Mouse (Mus musculus) heart, embryonic 11.5 days (tissue): ENCODE data around the gene Olfr15. TPM values are rescaled to one million over a fixed set of nuclear protein-coding genes. Genes with fewer than 3 reads are reported as not detected.

Experiments
- ATAC-seq: fragments of 200-750 bp; cut with Nextera tagmentation; replicated peaks from 2 replicates; pipeline ENCODE4 v1.8.0; 2017; ENCODE audit warnings: moderate library complexity; ENCODE audit not compliant: insufficient number of reproducible peaks, low FRiP score, low TSS enrichment
- H3K27ac ChIP-seq: fragments of 300-500 bp; sonication (generic); 2 replicates; pipeline ENCODE4 v1.5.1; 2014; ENCODE audit warnings: mild to moderate bottlenecking, low read depth, low read length
- H3K27me3 ChIP-seq: fragments of 300-500 bp; sonication (generic); 2 replicates; pipeline ENCODE4 v1.6.1; 2014; ENCODE audit warnings: mild to moderate bottlenecking, low read length, mixed read lengths; ENCODE audit not compliant: control insufficient read depth, insufficient read depth
- H3K36me3 ChIP-seq: fragments of 300-500 bp; sonication (generic); 2 replicates; pipeline ENCODE4 v1.6.1; 2014; ENCODE audit warnings: mild to moderate bottlenecking, low read length, moderate library complexity, mixed read lengths; ENCODE audit not compliant: control insufficient read depth, insufficient read depth
- H3K4me1 ChIP-seq: fragments of 300-500 bp; sonication (generic); 2 replicates; pipeline ENCODE4 v1.6.1; 2014; ENCODE audit warnings: low read length; ENCODE audit not compliant: control insufficient read depth, insufficient read depth
- H3K4me2 ChIP-seq: fragments of 300-500 bp; sonication (generic); 2 replicates; pipeline ENCODE4 v1.6.1; 2014; ENCODE audit warnings: mild to moderate bottlenecking, moderate library complexity
- H3K4me3 ChIP-seq: fragments of 300-500 bp; sonication (generic); 2 replicates; pipeline ENCODE4 v1.5.1; 2014; ENCODE audit warnings: low read depth, low read length
- H3K9ac ChIP-seq: fragments of 300-500 bp; sonication (generic); 2 replicates; pipeline ENCODE4 v1.6.1; 2014; ENCODE audit warnings: mild to moderate bottlenecking, low read depth, low read length, moderate library complexity
- H3K9me3 ChIP-seq: fragments of 300-500 bp; sonication (generic); replicated peaks from 2 replicates; pipeline ENCODE4 v1.6.1; 2016; ENCODE audit warnings: low read length; ENCODE audit not compliant: control insufficient read depth
- WGBS: fragments of 180-500 bp; shearing (Covaris S2); extraction: QIAGEN DNeasy Blood & Tissue Kit; methylation state at CpG from one replicate; pipeline ENCODE4 v1.1.7; 2014; ENCODE audit not compliant: insufficient replicate concordance; 5-methylcytosine and 5-hydroxymethylcytosine counted together
- polyA plus RNA-seq: library from polyadenylated mRNA; unstranded; fragments of >200 nt; fragmentation: Nextera tagmentation; extraction: Ambion mirVana; gene quantifications from 2 replicates; pipeline ENCODE4 v1.2.1, GENCODE M21; 2014

The Olfr15 gene
- polyA plus RNA-seq, 1 experiment from 2014 or later = not detected

- Histone ChIP-seq H3K9me3 (no peaks in the 10 kb centered on the region), H3K4me1 (no peaks in the 10 kb centered on the region), H3K27ac (no peak overlapping the region), H3K4me2 (no peak overlapping the region), H3K9ac (no peak overlapping the region), H3K27me3 (no peaks in the 10 kb centered on the region), H3K36me3 (no peaks in the 10 kb centered on the region), H3K4me3 (no peak overlapping the region)
- 62% methylated on average over 11 of the region's 11 CpGs for WGBS
- ATAC-seq = no peak
Observed at GRCm38 (mm10) chr16:3854437-3855182, 23.9 kb downstream of the Olfr15 start.

DNA sequence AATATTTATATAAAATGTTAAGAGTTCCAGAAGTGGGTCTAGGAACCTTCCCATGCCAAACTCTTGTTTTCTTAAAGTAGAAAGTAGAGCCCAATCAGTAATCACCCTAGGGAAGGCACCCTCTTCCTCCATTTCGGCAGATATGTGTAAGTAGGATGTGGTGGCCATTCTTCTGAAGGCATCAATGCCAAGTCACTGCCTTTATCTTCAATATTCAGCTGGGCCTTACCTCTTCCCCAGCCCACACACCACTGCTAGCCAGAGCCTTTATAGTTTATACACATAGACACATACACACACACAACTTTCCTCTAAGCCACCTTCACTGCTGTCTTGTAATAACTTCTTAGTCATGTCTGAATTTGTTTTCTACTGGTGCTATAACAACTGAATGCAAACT is 25.1 kb downstream of the Olfr15 start:
- no peaks in the 10 kb centered on the region for H3K4me1 ChIP-seq
- WGBS = 63% methylated on average over 1 of the region's 1 CpGs
- no peak overlapping the region for H3K4me2 ChIP-seq
- no peaks in the 10 kb centered on the region for H3K9me3 ChIP-seq
- no peak for ATAC-seq
- no peak overlapping the region for H3K27ac ChIP-seq
- no peak overlapping the region for H3K4me3 ChIP-seq
- H3K27me3 ChIP-seq = no peaks in the 10 kb centered on the region
- no peak overlapping the region for H3K9ac ChIP-seq
- H3K36me3 ChIP-seq = no peaks in the 10 kb centered on the region; the same call in 1 of the 2 replicates

- H3K9ac ChIP-seq = no peak overlapping the region
- H3K36me3 ChIP-seq = peaks cover 2% of the 10 kb centered on the region
- no peaks in the 10 kb centered on the region for H3K27me3 ChIP-seq
- H3K9me3 ChIP-seq = no peaks in the 10 kb centered on the region
- H3K27ac ChIP-seq = no peak overlapping the region
- 84% methylated on average over 4 of the region's 4 CpGs for WGBS
- ATAC-seq = no peak
- H3K4me3 ChIP-seq = no peak overlapping the region
- no peaks in the 10 kb centered on the region for H3K4me1 ChIP-seq
- H3K4me2 ChIP-seq = no peak overlapping the region
Observed at GRCm38 (mm10) chr16:3859254-3859653, 28.6 kb downstream of the Olfr15 start.

DNA sequence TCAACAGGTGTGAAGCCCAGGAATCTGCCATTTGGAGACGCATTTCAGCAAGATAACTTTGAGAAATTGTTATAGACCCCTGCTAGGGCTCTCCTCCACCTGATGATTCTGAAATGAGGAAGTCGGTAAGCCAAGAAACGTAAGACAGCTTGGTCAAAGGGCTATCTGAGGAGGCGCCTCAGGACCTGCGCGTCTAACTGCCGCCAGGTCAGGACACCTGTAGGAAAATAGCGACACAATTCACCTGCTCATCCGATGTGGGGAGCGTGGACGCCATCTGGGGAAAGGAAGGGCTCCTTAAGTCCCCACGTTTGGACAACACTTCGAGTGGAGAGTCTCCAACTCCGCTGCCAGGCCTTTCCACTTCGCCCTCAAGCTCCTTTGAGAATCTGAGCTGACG is 41.1 kb downstream of the Olfr15 start:
- Histone ChIP-seq H3K36me3 (0 out of 2 replicates have a peak, but pooled peaks cover 1% of the 10 kb centered on the region), H3K27me3 (no peaks in the 10 kb centered on the region), H3K9me3 (no peaks in the 10 kb centered on the region), H3K9ac (peak overlapping the region; percentile 72), H3K4me2 (peak overlapping the region; percentile 85), H3K4me1 (peaks cover 3% of the 10 kb centered on the region; the same call in 1 of the 2 replicates), H3K4me3 (peak overlapping the region; percentile 70), H3K27ac (no peak overlapping the region)
- WGBS = 4% methylated on average over 16 of the region's 16 CpGs
- ATAC-seq = peak; percentile 5; the same call in 1 of the 2 replicates

DNA sequence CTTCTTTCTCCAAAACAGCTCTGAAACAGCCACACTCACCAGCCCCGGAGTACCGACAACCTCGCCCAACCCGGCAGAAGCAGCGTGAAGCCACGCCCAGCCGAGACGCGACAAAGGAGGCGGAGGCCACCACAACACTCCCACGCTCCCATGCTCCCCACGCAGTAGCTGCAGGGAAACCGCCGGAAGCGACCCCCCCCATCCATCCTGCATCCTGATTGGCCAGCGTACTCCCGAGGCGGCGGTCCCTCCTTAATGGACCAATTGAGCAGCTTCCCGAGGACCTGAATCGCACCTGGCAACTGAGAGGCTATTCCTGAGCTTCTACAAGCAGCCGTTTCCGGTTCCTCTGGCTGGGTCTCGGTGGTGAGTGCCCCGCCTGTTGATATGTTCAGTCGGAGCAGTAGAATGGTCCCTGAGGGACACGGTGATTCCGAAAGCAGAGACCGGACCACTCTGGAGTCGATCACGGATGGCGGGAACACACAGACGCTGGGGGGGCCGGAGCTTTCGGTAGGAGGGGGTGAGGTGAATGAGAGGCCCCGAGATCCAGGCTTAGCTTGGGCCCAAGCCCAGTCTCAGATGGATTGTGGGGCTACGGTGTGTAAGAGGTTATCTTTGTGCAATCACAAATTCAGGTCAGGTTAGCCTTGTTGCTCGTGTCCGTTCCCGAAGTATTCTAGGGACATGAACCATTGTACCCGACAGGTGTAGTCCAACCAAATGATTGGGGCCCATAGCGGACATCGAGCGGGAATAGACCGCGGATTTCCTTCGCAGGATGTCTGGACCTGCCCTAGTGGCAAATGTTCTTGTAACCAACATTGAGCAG is 41.8 kb downstream of the Olfr15 start, which contains the start of gene Naa60:
Gene Naa60 (plus strand): TSS at position 160 of the 832 bp plus-strand sequence.
- no peaks in the 10 kb centered on the region for H3K27me3 ChIP-seq
- peak within 1 kb of the TSS; percentile 71 for H3K27ac ChIP-seq
- ATAC-seq = peak; percentile 97
- peak within 1 kb of the TSS; percentile 85 for H3K4me2 ChIP-seq
- no peaks in the 10 kb centered on the region for H3K9me3 ChIP-seq
- WGBS = 5% methylated on average over 47 of the region's 47 CpGs
- H3K4me3 ChIP-seq = peak within 1 kb of the TSS; percentile 70
- 0 out of 2 replicates have a peak, but pooled peaks cover 2% of the 10 kb centered on the region for H3K36me3 ChIP-seq
- H3K4me1 ChIP-seq = peaks cover 3% of the 10 kb centered on the region; the same call in 1 of the 2 replicates
- H3K9ac ChIP-seq = peak within 1 kb of the TSS; percentile 79

DNA sequence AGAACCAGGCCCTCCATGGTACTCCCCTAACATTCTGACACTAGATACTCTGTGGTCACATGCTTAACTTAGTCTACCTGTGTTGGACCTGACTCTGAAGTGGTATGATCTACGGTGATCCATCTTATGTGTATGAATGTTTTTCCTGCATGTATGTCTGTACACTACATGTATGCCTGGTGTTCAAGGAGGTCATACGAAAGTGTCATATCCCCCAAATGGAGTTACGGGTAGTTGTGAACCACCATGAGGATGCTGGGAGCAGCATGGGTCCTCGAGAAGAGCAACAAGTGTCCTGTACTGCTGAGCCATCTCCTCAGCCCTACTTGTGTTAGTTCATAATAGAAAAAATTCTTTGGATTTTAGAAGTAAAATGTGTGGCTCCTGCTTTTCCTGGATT is 45.7 kb downstream of the Olfr15 start:
- ATAC-seq = no peak
- Histone ChIP-seq H3K9ac (no peak overlapping the region), H3K4me2 (no peak overlapping the region), H3K36me3 (0 out of 2 replicates have a peak, but pooled peaks cover 2% of the 10 kb centered on the region), H3K9me3 (no peaks in the 10 kb centered on the region), H3K4me3 (no peak overlapping the region), H3K4me1 (peaks cover 3% of the 10 kb centered on the region; the same call in 1 of the 2 replicates), H3K27me3 (no peaks in the 10 kb centered on the region), H3K27ac (no peak overlapping the region)
- 92% methylated on average over 4 of the region's 4 CpGs for WGBS

- peak; percentile 99 for ATAC-seq
- WGBS = under 1% methylated on average over 88 of the region's 88 CpGs
- peak within 1 kb of the TSS; percentile 82 for H3K4me2 ChIP-seq
- peak within 1 kb of the TSS; percentile 91 for H3K9ac ChIP-seq
- no peaks in the 10 kb centered on the region for H3K36me3 ChIP-seq
- peak within 1 kb of the TSS; percentile 89 for H3K27ac ChIP-seq
- H3K27me3 ChIP-seq = no peaks in the 10 kb centered on the region
- H3K9me3 ChIP-seq = no peaks in the 10 kb centered on the region
- peak within 1 kb of the TSS; percentile 97 for H3K4me3 ChIP-seq
- peaks cover 10% of the 10 kb centered on the region; the same call in 1 of the 2 replicates for H3K4me1 ChIP-seq
Observed at GRCm38 (mm10) chr16:3884201-3885064, 53.8 kb downstream of the Olfr15 start, which contains the start of the genes Zfp597 and Gm20695. Gene Zfp597, minus strand, starts transcription at chr16:3884561. Gene Gm20695, plus strand, starts transcription at chr16:3884648.
